Mouse (Mus musculus) forebrain, embryonic 15.5 days (tissue): Measurements from ENCODE around the gene Sapcd1. TPM values are rescaled to one million over a fixed set of nuclear protein-coding genes. Genes with fewer than 3 reads are reported as not detected.
"Not testable (repeated sequence)": the region's sequence is repeated elsewhere in the genome, so short reads cannot be mapped to it uniquely, and the experiment has no call there.

ENCODE experiments used
- ATAC-seq: fragments of 200-750 bp; cut with Nextera tagmentation; replicated peaks from 2 replicates; pipeline ENCODE4 v1.8.0; 2017; ENCODE audit warnings: mild to moderate bottlenecking, moderate TSS enrichment, moderate library complexity
- H3K27ac ChIP-seq: fragments of 300-500 bp; sonication (generic); replicated peaks from 2 replicates; pipeline ENCODE4 v1.5.1; 2015; ENCODE audit warnings: mild to moderate bottlenecking, inconsistent platforms
- H3K27me3 ChIP-seq: fragments of 300-500 bp; sonication (generic); 2 replicates; pipeline ENCODE4 v1.6.1; 2015; ENCODE audit warnings: inconsistent platforms
- H3K36me3 ChIP-seq: fragments of 300-500 bp; sonication (generic); 2 replicates; pipeline ENCODE4 v1.6.1; 2015; ENCODE audit warnings: mild to moderate bottlenecking, inconsistent platforms
- H3K4me1 ChIP-seq: fragments of 300-500 bp; sonication (generic); 2 replicates; pipeline ENCODE4 v1.6.1; 2015; ENCODE audit warnings: inconsistent platforms
- H3K4me2 ChIP-seq: fragments of 300-500 bp; sonication (generic); replicated peaks from 2 replicates; pipeline ENCODE4 v1.6.1; 2015; ENCODE audit warnings: mild to moderate bottlenecking, inconsistent platforms
- H3K4me3 ChIP-seq: fragments of 300-500 bp; sonication (generic); 2 replicates; pipeline ENCODE4 v1.5.1; 2015; ENCODE audit warnings: mild to moderate bottlenecking, inconsistent platforms
- H3K9ac ChIP-seq: fragments of 300-500 bp; sonication (generic); replicated peaks from 2 replicates; pipeline ENCODE4 v1.6.1; 2015; ENCODE audit warnings: mild to moderate bottlenecking, inconsistent platforms
- H3K9me3 ChIP-seq: fragments of 300-500 bp; sonication (generic); 2 replicates; pipeline ENCODE4 v1.6.1; 2016; ENCODE audit warnings: inconsistent platforms
- WGBS: fragments of 180-500 bp; shearing (Covaris S2); methylation state at CpG from one replicate; pipeline ENCODE4 v1.1.7; 2015; ENCODE audit warnings: mixed read lengths; 5-methylcytosine and 5-hydroxymethylcytosine counted together
- polyA plus RNA-seq: library from polyadenylated mRNA; unstranded; fragments of >200 nt; fragmentation: Nextera tagmentation; extraction: Ambion mirVana; gene quantifications from 2 replicates; pipeline ENCODE4 v1.2.1, GENCODE M21; 2015

The Sapcd1 gene
- polyA plus RNA-seq, 1 experiment from 2014 or later, result 5.8 TPM

- Histone ChIP-seq H3K27me3 (no peaks in the 10 kb centered on the region), H3K9me3 (no peaks in the 10 kb centered on the region), H3K4me2 (no peak overlapping the region), H3K4me3 (no peak overlapping the region), H3K27ac (no peak overlapping the region), H3K9ac (no peak overlapping the region), H3K4me1 (peaks cover 3% of the 10 kb centered on the region; the same call in 1 of the 2 replicates), H3K36me3 (no peaks in the 10 kb centered on the region)
- 76% methylated on average over 6 of the region's 6 CpGs for WGBS
- no peak for ATAC-seq
Observed at GRCm38 (mm10) chr17:35034896-35035295, 7.1 kb upstream of the Sapcd1 start.

- not testable (repeated sequence) for H3K9me3 ChIP-seq, H3K36me3 ChIP-seq, H3K27me3 ChIP-seq, ATAC-seq, H3K4me2 ChIP-seq, H3K27ac ChIP-seq, H3K4me1 ChIP-seq, H3K4me3 ChIP-seq, H3K9ac ChIP-seq
- 89% methylated on average over 1 of the region's 1 CpGs for WGBS
Observed at GRCm38 (mm10) chr17:35033703-35034102, 5.9 kb upstream of the Sapcd1 start.

GRCm38 (mm10) chr17:35032323-35032870 lies 4.6 kb upstream of the Sapcd1 start:
- Histone ChIP-seq H3K9me3 (no peaks in the 10 kb centered on the region), H3K4me1 (peaks cover 14% of the 10 kb centered on the region), H3K36me3 (no peaks in the 10 kb centered on the region), H3K4me3 (no peak overlapping the region), H3K27ac (no peak overlapping the region), H3K9ac (no peak overlapping the region), H3K4me2 (no peak overlapping the region), H3K27me3 (no peaks in the 10 kb centered on the region)
- 76% methylated on average over 8 of the region's 8 CpGs for WGBS
- ATAC-seq, result no peak

GRCm38 (mm10) chr17:35031880-35032279 lies 4.1 kb upstream of the Sapcd1 start:
- H3K9me3 ChIP-seq, result no peaks in the 10 kb centered on the region
- WGBS, result 90% methylated on average over 7 of the region's 7 CpGs
- no peak overlapping the region for H3K9ac ChIP-seq
- ATAC-seq, result no peak
- H3K4me3 ChIP-seq, result no peak overlapping the region
- no peak overlapping the region for H3K4me2 ChIP-seq
- no peaks in the 10 kb centered on the region for H3K27me3 ChIP-seq
- H3K4me1 ChIP-seq, result peaks cover 19% of the 10 kb centered on the region
- H3K36me3 ChIP-seq, result no peaks in the 10 kb centered on the region
- no peak overlapping the region for H3K27ac ChIP-seq

GRCm38 (mm10) chr17:35031272-35031671 lies 3.5 kb upstream of the Sapcd1 start:
- Histone ChIP-seq H3K27ac (no peak overlapping the region), H3K4me2 (no peak overlapping the region), H3K4me3 (no peak overlapping the region), H3K9me3 (no peaks in the 10 kb centered on the region), H3K27me3 (no peaks in the 10 kb centered on the region), H3K36me3 (no peaks in the 10 kb centered on the region), H3K4me1 (peaks cover 24% of the 10 kb centered on the region), H3K9ac (no peak overlapping the region)
- 89% methylated on average over 11 of the region's 11 CpGs for WGBS
- ATAC-seq, result no peak

- Histone ChIP-seq H3K36me3 (no peaks in the 10 kb centered on the region), H3K9me3 (no peaks in the 10 kb centered on the region), H3K27ac (no peak overlapping the region), H3K4me1 (peaks cover 29% of the 10 kb centered on the region), H3K4me2 (peak overlapping the region; percentile 13; the same call in 1 of the 2 replicates), H3K4me3 (no peak overlapping the region), H3K27me3 (no peaks in the 10 kb centered on the region), H3K9ac (no peak overlapping the region)
- 34% methylated on average over 19 of the region's 19 CpGs for WGBS
- no peak for ATAC-seq
Observed at GRCm38 (mm10) chr17:35029691-35030532, 2.1 kb upstream of the Sapcd1 start.

GRCm38 (mm10) chr17:35028315-35028714 lies 499 bp upstream of the Sapcd1 start:
- Histone ChIP-seq H3K27ac (0 out of 2 replicates have a peak overlapping the region, but pooled peaks have one; percentile 66), H3K9ac (0 out of 2 replicates have a peak overlapping the region, but pooled peaks have one; percentile 3)
- no peak for ATAC-seq

GRCm38 (mm10) chr17:35026206-35026605 lies 1.6 kb downstream of the Sapcd1 start:
- no peak for ATAC-seq
- H3K4me3 ChIP-seq, result no peak overlapping the region
- H3K4me2 ChIP-seq, result no peak overlapping the region
- H3K4me1 ChIP-seq, result peaks cover 36% of the 10 kb centered on the region
- no peak overlapping the region for H3K9ac ChIP-seq
- no peaks in the 10 kb centered on the region for H3K9me3 ChIP-seq
- no peaks in the 10 kb centered on the region for H3K36me3 ChIP-seq
- H3K27ac ChIP-seq, result peak overlapping the region; percentile 66; the same call in 1 of the 2 replicates
- 82% methylated on average over 5 of the region's 5 CpGs for WGBS
- H3K27me3 ChIP-seq, result no peaks in the 10 kb centered on the region

More at GRCm38 (mm10) chr17:35028315-35028714, 499 bp upstream of the Sapcd1 start:
- no peak overlapping the region for H3K4me3 ChIP-seq
- 82% methylated on average over 2 of the region's 2 CpGs for WGBS
- no peak overlapping the region for H3K4me2 ChIP-seq
- H3K36me3 ChIP-seq, result no peaks in the 10 kb centered on the region
- H3K27me3 ChIP-seq, result no peaks in the 10 kb centered on the region
- no peaks in the 10 kb centered on the region for H3K9me3 ChIP-seq
- H3K4me1 ChIP-seq, result peaks cover 29% of the 10 kb centered on the region

- Histone ChIP-seq H3K27me3 (no peaks in the 10 kb centered on the region), H3K4me1 (peaks cover 34% of the 10 kb centered on the region), H3K4me3 (no peak overlapping the region), H3K36me3 (no peaks in the 10 kb centered on the region), H3K4me2 (no peak overlapping the region), H3K27ac (no peak overlapping the region), H3K9me3 (no peaks in the 10 kb centered on the region), H3K9ac (no peak overlapping the region)
- 74% methylated on average over 7 of the region's 10 CpGs for WGBS
- no peak for ATAC-seq
Observed at GRCm38 (mm10) chr17:35024691-35025488, 2.9 kb downstream of the Sapcd1 start.

- H3K27me3 ChIP-seq, result no peaks in the 10 kb centered on the region
- H3K4me2 ChIP-seq, result no peak overlapping the region
- no peak overlapping the region for H3K4me3 ChIP-seq
- peaks cover 29% of the 10 kb centered on the region for H3K4me1 ChIP-seq
- no peaks in the 10 kb centered on the region for H3K9me3 ChIP-seq
- ATAC-seq, result no peak
- H3K9ac ChIP-seq, result no peak overlapping the region
- 79% methylated on average over 13 of the region's 13 CpGs for WGBS
- no peak overlapping the region for H3K27ac ChIP-seq
- no peaks in the 10 kb centered on the region for H3K36me3 ChIP-seq
Observed at GRCm38 (mm10) chr17:35024261-35024660, 3.6 kb downstream of the Sapcd1 start.

- no peak for ATAC-seq
- Histone ChIP-seq H3K27me3 (no peaks in the 10 kb centered on the region), H3K36me3 (no peaks in the 10 kb centered on the region), H3K27ac (no peak overlapping the region), H3K4me1 (peaks cover 29% of the 10 kb centered on the region), H3K4me2 (no peak overlapping the region), H3K9me3 (no peaks in the 10 kb centered on the region), H3K9ac (no peak overlapping the region), H3K4me3 (no peak overlapping the region)
- WGBS, result 92% methylated on average over 4 of the region's 4 CpGs
Observed at GRCm38 (mm10) chr17:35023756-35024155, 4.1 kb downstream of the Sapcd1 start.

- Histone ChIP-seq H3K4me2 (no peak overlapping the region), H3K4me3 (no peak overlapping the region), H3K4me1 (peaks cover 29% of the 10 kb centered on the region), H3K9ac (no peak overlapping the region), H3K27ac (no peak overlapping the region), H3K27me3 (no peaks in the 10 kb centered on the region), H3K36me3 (no peaks in the 10 kb centered on the region), H3K9me3 (no peaks in the 10 kb centered on the region)
- 87% methylated on average over 5 of the region's 5 CpGs for WGBS
- ATAC-seq, result no peak
Observed at GRCm38 (mm10) chr17:35023221-35023620, 4.6 kb downstream of the Sapcd1 start.
